Mouse (Mus musculus) cerebellum, adult 11-12 months (tissue): Measurements from ENCODE around the gene Smcr8.
"Not testable (repeated sequence)": the region's sequence is repeated elsewhere in the genome, so short reads cannot be mapped to it uniquely, and the experiment has no call there.

ENCODE experiments used
- DNase-seq: peaks from one replicate; pipeline ENCODE4 v3.0.0; 2022

Smcr8 gene

DNA sequence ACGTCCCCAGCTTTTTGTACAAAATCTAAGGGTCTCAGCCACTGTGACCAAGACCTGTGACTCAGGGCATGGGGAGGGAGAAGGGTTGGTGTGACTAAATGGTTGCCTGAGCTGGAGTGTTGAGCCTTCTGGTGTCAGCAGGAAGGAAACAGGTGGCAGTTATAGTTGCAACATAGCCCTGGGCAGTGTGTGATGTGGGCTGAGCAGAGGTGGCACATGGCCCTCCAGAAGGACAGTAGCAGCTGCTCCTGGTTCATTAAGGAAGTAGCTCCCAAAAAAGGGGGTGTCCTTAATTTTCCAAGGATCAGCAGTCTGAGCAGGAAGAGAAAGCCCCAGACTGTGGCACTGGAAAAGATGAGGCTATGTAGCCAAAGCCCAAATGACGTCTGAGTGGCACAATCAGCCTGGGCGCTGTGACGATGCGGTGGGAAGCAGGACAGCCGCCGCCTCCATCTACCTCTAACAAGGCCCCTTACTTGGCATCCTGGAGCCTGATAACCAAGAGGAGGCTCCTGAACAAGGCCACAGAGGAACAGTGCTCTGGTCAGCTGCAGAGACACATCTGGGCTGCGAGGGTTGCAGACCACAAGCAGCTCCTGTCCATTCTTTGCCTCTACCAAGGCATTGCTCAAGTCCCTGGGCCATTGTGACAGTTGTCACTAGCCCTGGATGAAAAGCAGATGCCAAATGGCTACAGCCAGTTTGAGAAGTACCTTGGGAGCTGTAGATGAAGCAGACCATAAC is 7.0 kb downstream of the Smcr8 start:
- no peak for DNase-seq

DNA sequence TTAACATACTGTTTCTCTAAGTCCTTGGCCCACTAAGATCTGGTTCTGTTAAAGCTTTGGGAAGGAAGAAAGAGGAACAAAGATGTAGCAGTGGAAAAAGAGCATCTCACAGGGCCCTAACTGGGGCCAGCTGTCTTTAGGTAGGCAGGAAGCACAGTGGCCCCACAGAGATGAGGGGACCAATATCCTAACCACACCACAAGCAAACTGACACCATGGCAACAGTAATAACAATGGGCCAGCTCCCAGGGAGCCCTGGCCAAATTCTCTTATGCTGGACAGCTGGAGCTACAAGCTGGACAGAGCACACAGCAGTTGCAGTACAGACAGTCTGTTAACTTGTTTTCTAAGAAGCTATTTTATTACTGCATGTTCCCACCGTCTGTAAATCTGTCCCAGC is 10.3 kb downstream of the Smcr8 start:
- DNase-seq = no peak

DNA sequence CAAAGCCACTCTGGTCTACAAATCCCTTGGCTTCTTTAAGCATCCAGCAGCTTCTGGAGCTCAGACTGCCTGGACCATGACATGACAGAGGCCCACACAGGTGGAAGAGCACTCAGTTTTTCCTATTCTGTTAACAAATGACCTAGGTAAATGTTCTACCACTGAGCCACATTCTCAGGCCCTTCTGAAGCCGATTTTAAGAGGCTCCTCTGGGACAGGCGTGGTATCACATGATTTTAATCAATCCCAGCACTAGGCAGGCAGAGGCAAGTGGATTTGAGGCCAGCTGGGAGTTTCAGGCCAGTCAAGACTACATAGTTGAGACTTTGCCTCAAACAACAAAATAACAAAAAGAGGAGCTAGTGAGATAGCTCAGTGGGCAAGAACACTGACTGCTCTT is 13.1 kb downstream of the Smcr8 start:
- DNase-seq = no peak

DNA sequence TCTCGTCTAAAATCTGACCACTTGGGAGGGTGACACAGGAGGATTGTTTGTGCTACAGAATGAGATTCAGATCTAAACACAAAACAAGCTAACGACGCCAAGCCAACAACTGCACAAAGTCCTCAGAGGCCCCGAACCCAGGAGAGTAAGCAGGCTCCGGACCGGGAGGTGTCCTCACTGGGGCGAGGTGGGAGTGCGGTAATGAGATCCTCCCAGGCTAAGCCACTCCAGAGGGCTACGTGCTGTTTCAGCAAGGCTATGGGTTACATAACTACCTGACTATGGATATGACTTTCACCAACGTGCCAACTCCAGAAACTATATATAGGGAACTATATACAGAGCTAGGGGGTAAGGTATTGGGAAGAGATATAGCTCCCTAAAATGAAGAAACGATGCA is 19.0 kb downstream of the Smcr8 start:
- no peak for DNase-seq

DNA sequence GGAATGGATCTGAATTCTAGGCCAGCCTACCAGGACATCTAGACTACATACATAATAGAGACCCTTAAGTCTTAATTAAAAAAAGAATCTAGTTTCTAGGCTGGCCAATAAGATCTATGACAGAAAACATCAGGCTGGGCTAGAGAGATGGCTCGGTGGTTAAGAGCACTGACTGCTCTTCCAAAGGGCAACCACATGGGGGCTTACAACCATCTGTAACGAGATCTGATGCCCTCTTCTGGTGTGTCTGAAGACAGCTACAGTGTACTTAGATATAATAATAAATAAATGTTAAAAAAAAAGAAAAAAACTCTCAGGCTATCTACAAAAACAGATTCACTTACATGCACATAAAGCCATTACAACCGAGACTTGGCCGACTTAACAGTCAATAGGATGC is 22.7 kb downstream of the Smcr8 start:
- DNase-seq = no peak

DNA sequence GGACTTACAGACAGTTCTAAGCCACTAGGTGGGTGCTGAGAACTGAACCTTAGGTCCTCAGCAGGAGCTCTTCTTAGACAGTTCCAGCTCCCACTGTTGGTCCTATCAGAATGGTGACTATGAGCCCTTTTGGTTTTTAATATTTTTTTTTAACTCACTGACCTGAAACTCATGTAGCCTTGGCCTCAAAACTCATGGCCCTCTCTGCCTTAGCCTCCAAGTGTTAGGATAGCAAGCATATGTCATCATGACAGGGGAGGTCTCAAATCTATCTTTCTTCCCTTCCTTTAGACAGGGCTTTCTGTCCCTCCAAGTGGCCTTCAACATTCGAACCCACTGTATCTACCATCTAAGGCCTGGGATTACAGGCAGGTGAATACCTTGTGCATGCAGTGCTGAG is 23.6 kb downstream of the Smcr8 start:
- DNase-seq = no peak

DNA sequence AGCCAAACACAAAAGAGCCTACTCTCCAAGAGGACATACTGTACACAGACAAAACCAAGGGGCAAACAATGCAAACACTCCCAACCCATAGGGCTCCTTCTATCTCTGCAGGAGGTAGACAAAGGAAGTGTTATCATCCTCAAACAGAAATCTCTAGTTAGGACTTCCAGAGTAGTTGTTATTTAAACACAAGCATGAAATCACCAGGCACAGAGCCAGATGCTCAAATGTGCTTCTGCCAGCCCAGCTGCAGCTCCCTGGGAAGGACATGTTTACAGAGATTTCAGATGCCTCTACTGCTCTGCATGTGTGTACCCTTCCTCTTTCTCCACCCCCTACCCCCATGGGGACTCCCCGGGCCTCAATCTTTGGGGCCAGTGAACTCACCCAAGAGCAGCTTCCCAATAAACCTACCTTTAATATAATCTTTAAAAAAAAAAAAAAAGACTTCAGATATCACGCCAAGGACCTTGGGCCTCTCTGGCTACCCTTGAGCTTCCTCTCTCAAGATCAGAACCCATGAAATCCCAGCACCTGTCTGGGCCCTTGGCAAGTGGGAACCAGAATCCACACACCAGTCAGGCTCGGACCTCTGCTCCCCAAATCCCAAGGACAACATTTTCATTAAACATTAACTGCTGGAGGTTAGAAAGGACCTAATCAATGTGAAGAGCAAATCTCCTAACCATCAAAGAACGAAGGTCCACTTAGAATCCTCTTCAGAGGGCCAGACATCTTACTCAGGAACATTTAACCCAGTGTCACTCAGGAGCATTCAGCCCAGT is 31.2 kb downstream of the Smcr8 start:
- no peak for DNase-seq

DNA sequence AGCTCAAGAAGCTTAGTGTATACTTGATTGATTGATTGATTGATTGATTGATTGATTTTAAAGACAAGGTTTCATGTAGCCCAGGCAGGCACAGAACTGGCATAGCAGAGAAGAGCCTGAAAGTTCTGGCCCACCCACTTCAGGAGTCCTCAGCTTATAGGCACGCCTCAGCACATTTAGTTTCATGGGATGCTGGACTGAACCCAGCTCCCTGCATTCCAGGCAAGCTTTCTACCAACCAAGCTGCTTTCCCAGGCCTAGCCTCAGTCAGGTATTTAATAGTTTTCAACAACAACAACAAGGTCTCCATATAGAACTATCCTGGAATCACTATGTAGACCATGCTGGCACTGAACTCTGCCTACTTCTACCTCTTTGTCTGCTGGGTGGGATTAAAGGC is 32.2 kb downstream of the Smcr8 start:
- no peak for DNase-seq

DNA sequence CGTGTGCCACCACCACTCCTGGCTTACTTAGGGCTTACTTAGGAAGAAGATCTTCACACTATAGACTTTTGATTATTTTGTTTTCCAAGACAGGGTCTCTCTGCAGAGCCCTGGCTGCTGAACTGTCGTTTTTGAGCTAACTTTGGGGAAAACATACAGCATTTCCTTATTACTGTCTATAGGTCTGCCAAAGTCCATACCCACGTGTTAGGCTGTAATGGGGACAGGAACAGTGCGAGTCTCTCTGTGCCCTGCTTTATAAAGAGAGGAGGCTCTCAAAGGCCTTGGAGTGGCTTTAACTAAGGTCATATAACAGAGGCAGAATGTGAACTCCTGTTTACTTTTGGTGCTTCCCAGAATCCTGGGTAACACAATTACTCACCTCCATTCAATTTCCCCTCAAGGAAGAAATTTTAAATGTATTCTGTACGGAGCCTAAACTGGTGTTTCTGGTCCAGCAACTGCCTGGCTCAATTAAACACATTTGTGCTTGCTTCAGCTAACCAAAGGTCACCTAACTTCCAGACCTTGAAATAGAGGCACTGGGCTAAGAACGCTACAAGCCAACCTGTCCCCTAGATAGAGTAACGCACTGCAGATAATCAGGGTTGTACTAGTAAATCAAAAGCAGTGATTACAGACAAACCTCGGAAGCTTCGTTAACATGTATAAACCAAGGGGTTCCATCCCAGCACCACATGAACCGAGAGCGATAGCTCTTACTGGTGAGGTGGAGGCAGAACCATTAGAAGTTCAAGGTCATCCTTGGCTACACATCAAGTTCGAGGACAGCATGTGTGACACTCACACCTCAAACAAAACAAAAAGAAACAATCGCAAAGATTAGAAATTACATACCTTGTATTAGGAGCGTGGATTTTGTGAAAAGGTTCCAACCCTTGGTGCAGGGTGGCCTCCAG is 33.0 kb downstream of the Smcr8 start:
- no peak for DNase-seq

DNA sequence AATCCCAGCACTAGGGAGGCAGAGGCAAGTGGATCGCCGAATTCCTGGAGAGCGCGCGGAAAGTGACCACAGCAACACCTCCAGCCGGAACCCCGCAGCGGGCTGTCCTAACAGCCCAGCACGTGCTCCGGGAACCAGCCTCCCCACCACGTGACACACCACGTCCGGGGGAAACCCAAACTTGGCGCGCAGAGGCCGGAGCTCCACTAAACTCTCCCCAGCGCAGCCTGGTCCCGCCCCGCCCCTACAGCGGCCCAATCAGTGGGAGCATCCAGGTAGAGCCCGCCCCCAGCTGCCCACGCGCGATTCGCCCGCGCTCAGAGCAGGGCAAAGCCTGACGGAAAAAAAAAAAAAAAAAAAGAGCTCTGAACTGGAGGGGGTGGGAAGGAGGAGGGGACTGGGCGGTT is 33.7 kb downstream of the Smcr8 start:
- peak; percentile 86 for DNase-seq

DNA sequence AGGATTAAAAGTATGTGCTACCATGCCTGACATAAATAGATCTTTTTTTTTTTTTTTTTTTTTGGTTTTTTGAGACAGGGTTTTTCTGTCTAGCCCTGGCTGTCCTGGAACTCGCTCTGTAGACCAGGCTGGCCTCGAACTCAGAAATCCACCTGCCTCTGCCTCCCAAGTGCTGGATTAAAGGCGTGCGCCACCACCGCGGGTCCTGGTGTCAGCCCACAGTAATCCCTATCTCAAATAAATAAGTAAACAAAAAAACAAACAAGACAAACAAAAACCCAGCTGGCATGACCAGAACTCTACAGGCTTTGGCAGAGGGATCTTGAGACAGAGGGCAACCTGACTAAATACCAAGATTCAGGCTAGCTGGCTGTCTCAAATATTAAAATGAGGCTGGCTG is 34.3 kb downstream of the Smcr8 start, which contains the start of gene Shmt1:
Gene Shmt1 (minus strand): TSS at position 101 of the 400 bp plus-strand sequence.
- not testable (repeated sequence) for DNase-seq

DNA sequence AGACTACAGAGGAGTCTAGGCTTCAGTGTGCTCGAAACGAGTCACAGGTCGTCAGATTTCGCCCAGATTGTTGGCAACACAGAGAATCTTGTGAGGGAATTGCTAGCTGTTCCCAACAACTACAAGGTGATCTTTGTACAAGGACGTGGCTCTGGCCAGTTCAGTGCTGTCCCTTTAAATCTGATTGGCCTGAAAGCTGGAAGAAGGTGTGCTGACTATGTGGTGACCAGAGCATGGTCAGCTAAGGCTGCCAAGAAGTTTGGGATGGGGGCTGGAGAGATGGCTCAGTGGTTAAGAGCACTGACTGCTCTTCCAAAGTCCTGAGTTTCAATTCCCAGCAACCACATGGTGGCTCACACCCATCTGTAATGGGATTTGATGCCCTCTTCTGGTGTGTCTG is 39.1 kb downstream of the Smcr8 start:
- no peak for DNase-seq

DNA sequence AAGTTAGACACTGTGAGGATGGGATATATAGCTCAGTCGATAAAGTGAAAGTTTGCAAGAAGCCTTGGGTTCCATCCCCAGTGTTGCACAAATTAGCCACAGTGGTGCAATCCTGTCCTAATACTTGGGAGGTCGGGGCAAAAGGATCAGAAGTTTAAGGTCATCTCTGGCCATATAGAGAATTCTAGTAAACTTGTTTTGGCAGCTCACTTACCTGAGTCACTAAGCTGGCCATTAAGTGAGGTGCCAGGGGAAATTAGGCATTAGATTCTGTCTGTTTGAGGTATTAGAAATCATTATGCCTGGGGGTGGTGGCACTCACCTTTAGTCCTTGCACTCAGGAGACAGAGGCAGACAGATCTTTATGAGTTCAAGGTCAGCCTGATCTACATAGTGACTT is 46.4 kb downstream of the Smcr8 start:
- no peak for DNase-seq

DNA sequence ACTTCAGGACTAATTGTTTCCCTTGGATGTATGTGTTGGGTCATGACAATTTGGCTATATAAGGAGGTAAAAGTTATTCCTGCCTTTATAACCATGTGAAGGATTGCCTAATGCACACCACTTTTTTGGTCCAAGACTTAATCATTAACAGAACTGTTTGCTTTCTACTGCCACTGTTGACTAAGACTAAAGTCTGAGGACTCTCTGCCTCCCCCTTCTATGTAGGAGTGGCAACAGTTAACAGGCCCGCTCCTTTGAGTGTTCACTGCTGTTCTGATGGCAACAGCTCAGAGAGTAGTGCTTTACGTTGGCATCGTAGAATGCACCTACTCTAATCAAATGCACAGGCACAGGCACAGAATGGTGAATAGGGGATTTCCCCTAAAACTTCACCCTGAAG is 47.9 kb downstream of the Smcr8 start:
- no peak for DNase-seq

DNA sequence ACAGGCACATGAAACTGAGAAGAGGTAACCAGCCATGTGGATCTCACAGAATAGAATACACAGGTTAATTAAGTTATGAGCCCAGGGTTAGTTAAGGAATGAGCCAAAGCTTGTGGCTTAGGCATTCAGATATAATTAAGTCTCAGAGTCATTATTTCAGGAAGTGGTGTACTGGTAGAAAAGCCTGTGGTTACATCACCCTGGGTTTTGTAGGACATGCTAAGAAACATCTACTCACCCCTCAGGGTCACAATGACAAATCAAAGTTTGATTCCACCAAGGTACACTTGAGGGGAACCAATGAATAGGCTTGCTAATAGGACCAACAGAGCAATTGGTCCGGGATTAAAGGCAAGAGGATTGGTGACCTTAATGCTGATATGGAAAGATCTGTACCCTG is 49.4 kb downstream of the Smcr8 start:
- DNase-seq = no peak

DNA sequence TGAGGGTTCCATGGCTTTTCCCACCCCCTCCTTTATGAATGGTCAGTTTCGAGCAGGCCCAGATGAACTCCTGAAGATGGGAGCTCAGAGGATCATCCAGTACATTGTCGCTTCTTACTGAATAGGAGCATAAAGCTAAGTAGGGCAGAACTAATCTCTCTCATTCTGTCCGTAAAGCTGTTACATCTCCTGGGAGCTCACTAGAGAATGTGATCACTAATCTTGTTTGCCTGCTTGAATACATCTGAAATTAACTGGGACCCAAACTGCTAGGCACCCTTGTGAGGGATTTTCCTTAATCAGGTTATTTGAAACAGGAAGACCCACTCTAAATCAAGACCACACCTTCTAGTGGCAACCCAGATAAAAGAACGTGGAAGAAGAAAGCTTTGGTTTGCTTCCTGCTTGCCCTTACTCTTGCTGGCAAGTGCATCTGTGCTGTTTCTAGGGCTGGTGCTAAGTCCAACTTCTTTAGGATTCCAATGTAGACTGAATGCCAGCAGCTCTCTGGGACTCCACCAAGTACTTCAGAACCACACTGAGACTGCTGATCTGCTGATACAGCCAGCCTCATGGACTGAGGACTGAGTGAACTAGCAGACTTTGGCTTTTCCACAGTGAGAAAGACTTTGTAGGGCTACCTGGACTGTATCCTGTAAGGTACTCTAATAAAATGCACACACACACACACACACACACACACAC is 50.1 kb downstream of the Smcr8 start:
- DNase-seq = no peak

DNA sequence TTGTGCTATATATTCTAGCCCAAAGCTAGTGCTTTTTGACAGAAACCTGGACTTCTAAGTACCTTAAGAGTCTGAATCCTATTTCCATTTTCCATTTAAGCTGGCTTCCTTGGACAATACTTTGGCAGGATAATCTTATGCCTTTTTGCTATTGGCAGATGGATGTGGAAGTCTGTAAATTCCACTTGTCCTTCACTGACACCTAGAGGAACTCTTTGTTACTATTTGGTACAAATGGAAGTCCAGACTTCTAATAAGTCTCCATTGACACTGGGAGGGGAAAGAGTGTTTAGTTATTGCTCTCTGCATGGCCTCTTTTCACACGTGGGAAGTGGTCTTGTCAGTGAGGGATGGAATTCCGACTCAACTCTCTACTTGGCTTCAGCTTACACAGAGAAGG is 51.6 kb downstream of the Smcr8 start:
- no peak for DNase-seq

DNA sequence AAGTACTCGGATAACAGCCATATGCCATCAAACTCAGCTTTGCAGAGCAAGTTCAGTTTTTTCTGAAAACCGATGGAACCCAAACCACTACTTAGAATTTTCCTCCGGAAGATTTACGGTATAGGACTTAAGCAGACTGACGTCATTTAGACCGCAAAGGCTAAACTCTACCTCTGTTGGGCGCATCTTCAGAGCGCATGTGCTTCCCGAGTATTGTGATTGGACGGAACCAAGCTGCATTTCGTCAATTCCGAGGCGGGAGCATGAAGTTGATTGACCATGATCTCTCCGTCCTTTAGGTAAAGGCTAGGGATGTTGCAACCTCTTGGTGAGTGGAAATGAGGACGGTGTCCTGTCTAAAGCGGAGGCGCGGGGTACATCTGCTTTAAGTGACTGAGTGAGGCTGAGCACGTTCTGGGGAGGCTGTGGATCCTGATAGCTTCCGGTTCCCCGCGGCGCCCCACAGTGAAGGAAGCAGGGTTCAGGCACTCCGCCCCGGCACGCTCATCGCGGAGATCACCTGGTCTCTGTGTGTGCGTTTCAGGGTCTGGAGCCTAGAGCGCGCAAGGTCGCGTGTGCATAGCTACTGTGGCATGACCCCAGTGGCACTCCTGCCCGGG is 53.2 kb downstream of the Smcr8 start, which contains the start of gene Dhrs7b:
Gene Dhrs7b (plus strand): TSS at position 199 of the 620 bp plus-strand sequence.
- DNase-seq = peak; percentile 92

DNA sequence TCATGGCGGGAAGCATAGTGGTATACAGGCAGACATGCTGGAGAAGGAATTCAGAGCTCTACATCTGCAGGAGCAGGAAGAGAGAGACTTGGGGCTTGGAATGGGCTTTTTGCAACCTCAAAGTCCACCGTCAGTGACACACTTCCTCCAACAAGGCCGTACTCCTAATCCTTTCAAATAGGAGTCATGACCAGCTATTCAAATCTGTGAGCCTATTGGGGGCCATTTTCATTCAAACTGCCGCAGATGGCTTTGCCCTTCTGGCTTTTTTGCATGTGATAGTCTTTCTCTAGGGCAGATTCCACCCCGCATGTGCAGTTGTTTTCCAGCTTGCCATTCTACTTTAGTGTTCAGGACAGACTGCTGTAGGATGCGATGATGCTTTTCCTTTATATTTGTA is 59.6 kb downstream of the Smcr8 start:
- DNase-seq = no peak
